Mouse (Mus musculus) forebrain, embryonic 12.5 days (tissue): Measurements from ENCODE around the gene Hmgcl. TPM values are rescaled to one million over a fixed set of nuclear protein-coding genes. Genes with fewer than 3 reads are reported as not detected.

Experiments
- ATAC-seq: fragments of 200-750 bp; cut with Nextera tagmentation; 2 replicates; pipeline ENCODE4 v1.8.0; 2017; ENCODE audit warnings: moderate TSS enrichment; ENCODE audit not compliant: low FRiP score
- H3K27ac ChIP-seq: fragments of 300-500 bp; sonication (generic); 2 replicates; pipeline ENCODE4 v1.5.1; 2016; ENCODE audit warnings: mild to moderate bottlenecking
- H3K27me3 ChIP-seq: fragments of 300-500 bp; sonication (generic); 2 replicates; pipeline ENCODE4 v1.6.1; 2016; ENCODE audit warnings: mild to moderate bottlenecking
- H3K36me3 ChIP-seq: fragments of 300-500 bp; sonication (generic); replicated peaks from 2 replicates; pipeline ENCODE4 v1.6.1; 2016; ENCODE audit warnings: mild to moderate bottlenecking
- H3K4me1 ChIP-seq: fragments of 300-500 bp; sonication (generic); 2 replicates; pipeline ENCODE4 v1.6.1; 2016
- H3K4me2 ChIP-seq: fragments of 300-500 bp; sonication (generic); 2 replicates; pipeline ENCODE4 v1.6.1; 2016; ENCODE audit warnings: mild to moderate bottlenecking, moderate library complexity
- H3K4me3 ChIP-seq: fragments of 300-500 bp; sonication (generic); replicated peaks from 2 replicates; pipeline ENCODE4 v1.5.1; 2016; ENCODE audit warnings: mild to moderate bottlenecking
- H3K9ac ChIP-seq: fragments of 300-500 bp; sonication (generic); 2 replicates; pipeline ENCODE4 v1.6.1; 2016; ENCODE audit warnings: mild to moderate bottlenecking
- H3K9me3 ChIP-seq: fragments of 300-500 bp; sonication (generic); 2 replicates; pipeline ENCODE4 v1.6.1; 2016
- WGBS: fragments of 180-500 bp; shearing (Covaris S2); methylation state at CpG from one replicate; pipeline ENCODE4 v1.1.7; 2016; 5-methylcytosine and 5-hydroxymethylcytosine counted together
- polyA plus RNA-seq: library from polyadenylated mRNA; unstranded; fragments of >200 nt; fragmentation: Nextera tagmentation; extraction: Ambion mirVana; gene quantifications from 2 replicates; pipeline ENCODE4 v1.2.1, GENCODE M21; 2016

Hmgcl gene
- polyA plus RNA-seq, 1 experiment from 2014 or later, result 55.8 TPM

DNA sequence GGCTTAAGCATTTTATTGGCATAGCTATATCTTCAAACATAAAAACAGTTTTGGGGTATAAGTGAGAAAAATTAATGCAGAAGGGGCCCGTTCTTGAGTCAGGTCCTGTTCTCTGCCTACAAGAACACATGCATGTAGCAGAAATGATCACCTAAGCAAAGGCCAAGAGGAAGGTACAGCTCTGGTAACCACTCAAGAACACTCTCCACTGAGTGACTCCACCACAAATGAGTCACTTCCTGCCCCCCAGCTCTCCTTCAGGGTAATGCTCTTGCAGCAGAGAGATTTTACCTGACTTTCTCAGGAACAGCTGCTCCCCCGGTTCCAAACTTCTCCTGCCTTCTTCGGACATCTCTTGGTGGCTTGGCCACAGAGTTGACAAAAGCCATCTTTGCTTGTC lies 60.6 kb downstream of the Hmgcl start:
- ATAC-seq, result no peak

DNA sequence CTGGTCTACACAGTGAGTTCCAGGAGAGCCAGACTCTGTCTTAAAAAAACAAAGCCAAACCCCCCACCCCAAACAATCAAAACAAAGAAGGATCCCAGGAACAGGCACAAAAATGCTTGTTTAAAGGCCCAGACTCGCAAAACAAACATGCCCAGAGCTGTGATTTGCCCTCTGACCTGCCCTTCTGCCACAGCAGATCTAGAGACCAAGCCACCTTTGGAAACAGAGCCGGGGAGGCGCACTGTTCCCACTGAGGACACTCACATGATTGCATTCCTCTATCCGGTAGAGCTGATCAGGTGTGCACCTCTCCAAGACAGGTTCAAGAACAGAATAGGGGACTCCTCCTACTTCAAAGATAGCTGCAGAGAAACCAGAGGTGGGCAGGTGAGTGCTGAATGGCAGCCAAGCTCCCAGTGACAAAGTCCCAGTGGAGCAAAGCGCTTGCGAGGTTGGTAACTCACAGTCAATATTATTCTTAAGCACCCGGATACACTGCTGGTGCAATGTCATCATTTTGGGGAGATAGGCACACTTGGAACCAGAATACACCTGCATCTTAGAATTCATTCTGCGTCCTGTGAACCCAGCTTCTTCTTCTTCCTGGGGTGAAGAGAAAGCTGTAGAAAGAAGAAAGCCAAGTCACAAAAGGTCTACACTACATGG lies 62.7 kb downstream of the Hmgcl start:
- WGBS, result 95% methylated on average over 8 of the region's 8 CpGs
- Histone ChIP-seq H3K27ac (no peak overlapping the region), H3K9ac (no peak overlapping the region), H3K36me3 (peaks cover 90% of the 10 kb centered on the region), H3K27me3 (no peaks in the 10 kb centered on the region), H3K4me3 (no peak overlapping the region), H3K9me3 (no peaks in the 10 kb centered on the region), H3K4me1 (no peaks in the 10 kb centered on the region), H3K4me2 (no peak overlapping the region)
- ATAC-seq, result no peak

More for the DNA sequence above, 60.6 kb downstream of the Hmgcl start:
- H3K4me2 ChIP-seq, result no peak overlapping the region
- 91% methylated on average over 3 of the region's 3 CpGs for WGBS
- H3K4me3 ChIP-seq, result no peak overlapping the region
- H3K9ac ChIP-seq, result no peak overlapping the region
- no peaks in the 10 kb centered on the region for H3K27me3 ChIP-seq
- no peaks in the 10 kb centered on the region for H3K9me3 ChIP-seq
- H3K27ac ChIP-seq, result no peak overlapping the region
- H3K4me1 ChIP-seq, result no peaks in the 10 kb centered on the region
- peaks cover 93% of the 10 kb centered on the region for H3K36me3 ChIP-seq

DNA sequence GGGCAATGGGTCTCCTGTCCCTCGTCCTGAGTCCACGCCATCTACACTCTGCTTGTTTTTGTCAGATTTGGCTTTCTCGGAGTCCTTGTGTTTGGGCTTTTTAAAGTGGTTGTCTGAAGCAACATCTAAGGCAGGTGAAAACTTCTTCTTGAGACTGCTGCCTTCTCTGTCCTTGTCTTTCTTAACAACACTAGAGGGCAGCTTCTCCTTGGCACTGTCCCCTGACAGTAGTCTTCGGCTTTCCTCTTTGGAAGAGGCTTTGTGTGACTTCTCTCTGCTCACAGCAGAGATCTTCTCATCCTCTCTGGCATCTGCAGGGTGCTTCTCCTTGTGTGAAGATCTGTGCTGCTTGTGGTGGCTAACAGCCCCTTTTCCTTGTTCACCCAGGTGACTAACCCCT lies 64.3 kb downstream of the Hmgcl start:
- H3K9me3 ChIP-seq, result no peaks in the 10 kb centered on the region
- no peak for ATAC-seq
- WGBS, result 90% methylated on average over 4 of the region's 4 CpGs

More for the DNA sequence above, 64.3 kb downstream of the Hmgcl start:
- H3K27ac ChIP-seq, result no peak overlapping the region
- H3K9ac ChIP-seq, result no peak overlapping the region
- H3K4me2 ChIP-seq, result no peak overlapping the region
- no peak overlapping the region for H3K4me3 ChIP-seq
- no peaks in the 10 kb centered on the region for H3K4me1 ChIP-seq
- peaks cover 76% of the 10 kb centered on the region for H3K36me3 ChIP-seq
- H3K27me3 ChIP-seq, result no peaks in the 10 kb centered on the region

Other genes starting within 250 kb of the Hmgcl start
- not detected in 2 replicates for gene Il22ra1, start 218.3 kb upstream of the Hmgcl start, polyA plus RNA-seq
- 0.10 and 0.15 TPM in 2 replicates for gene Myom3, start 186.7 kb upstream of the Hmgcl start, polyA plus RNA-seq
- gene Srsf10, start 90.7 kb upstream of the Hmgcl start, polyA plus RNA-seq, result 411 and 417 TPM in 2 replicates
- gene Pnrc2, start 72.6 kb upstream of the Hmgcl start, polyA plus RNA-seq, result 196 and 199 TPM in 2 replicates
- 0.32 and 0.36 TPM in 2 replicates for gene Cnr2, start 51.1 kb upstream of the Hmgcl start, polyA plus RNA-seq
- gene Fuca1, start 25.7 kb upstream of the Hmgcl start, polyA plus RNA-seq, result 38.1 and 45.0 TPM in 2 replicates
- gene Gale, start 17.3 kb downstream of the Hmgcl start, polyA plus RNA-seq, result 28.3 and 30.9 TPM in 2 replicates
- gene Lypla2, start 26.2 kb downstream of the Hmgcl start, polyA plus RNA-seq, result 153 and 161 TPM in 2 replicates
- gene Pithd1, start 40.8 kb downstream of the Hmgcl start, polyA plus RNA-seq, result 60.2 and 64.6 TPM in 2 replicates
- 34.2 and 37.6 TPM in 2 replicates for gene Eloa, start 75.3 kb downstream of the Hmgcl start, polyA plus RNA-seq
- gene Rpl11, start 107.0 kb downstream of the Hmgcl start, polyA plus RNA-seq, result 315 and 333 TPM in 2 replicates
- 173 and 228 TPM in 2 replicates for gene Id3, start 197.0 kb downstream of the Hmgcl start, polyA plus RNA-seq
- gene E2f2, start 225.9 kb downstream of the Hmgcl start, polyA plus RNA-seq, result 13.4 and 14.6 TPM in 2 replicates